Mouse (Mus musculus) liver, postnatal 0 days (tissue): ENCODE measurements around the gene Bzw2.

Experiments used
- CTCF ChIP-seq: sonication (generic); IDR thresholded peaks from 2 replicates; pipeline ENCODE4 v1.5.1; 2016; ENCODE audit warnings: antibody characterized with exemption, low read depth
- EP300 ChIP-seq: IDR thresholded peaks from 2 replicates; pipeline ENCODE4 v1.6.1; 2016; ENCODE audit warnings: antibody characterized with exemption, low read depth, mild to moderate bottlenecking

DNA sequence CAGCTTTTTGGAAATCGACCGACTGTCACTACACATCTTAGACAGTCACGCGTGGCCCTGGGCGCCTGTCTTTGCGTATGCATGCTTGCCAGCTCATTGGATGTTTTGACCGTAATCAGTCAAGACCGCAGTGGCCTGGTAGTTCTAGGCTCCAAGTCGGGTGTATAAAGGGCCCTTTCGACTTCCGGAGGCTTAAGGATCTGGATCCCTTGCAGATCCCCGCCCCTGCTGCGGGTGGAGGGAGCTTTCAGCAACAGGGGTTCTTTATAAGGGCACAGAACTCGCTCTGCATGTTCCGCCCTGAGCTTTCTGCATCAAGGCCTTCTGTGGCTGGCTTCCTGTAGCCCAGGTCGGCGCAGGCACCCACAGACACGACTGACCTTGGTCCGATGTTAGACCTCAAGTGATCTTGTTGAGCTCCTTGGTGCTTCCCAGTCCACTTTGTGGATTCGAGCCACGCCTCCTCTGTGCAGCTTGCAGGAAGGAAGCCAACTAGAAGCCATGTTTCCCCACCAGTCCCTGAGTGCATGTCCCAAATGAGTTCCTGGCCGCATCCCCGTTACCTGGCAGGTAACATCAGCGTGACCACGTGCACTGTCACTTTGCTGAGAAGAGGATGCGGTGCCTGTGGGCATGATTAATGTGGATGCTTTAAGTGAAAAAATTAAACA, at the start of gene Bzw2:
- TF ChIP-seq CTCF (no peak), EP300 (no peak)
